Mouse (Mus musculus) monocyte, adult 59 days (primary cell): Measurements from ENCODE around the gene Mospd3. TPM values are rescaled to one million over a fixed set of nuclear protein-coding genes. Genes with fewer than 3 reads are reported as not detected.

Source experiments
- total RNA-seq, 2 experiments: library from RNA; stranded (reverse); gene quantifications; one replicate each; pipeline ENCODE4 v1.2.4; 2023

Mospd3 gene
- 10 to 100 TPM; 44.1 to 47.4 TPM for total RNA-seq

DNA sequence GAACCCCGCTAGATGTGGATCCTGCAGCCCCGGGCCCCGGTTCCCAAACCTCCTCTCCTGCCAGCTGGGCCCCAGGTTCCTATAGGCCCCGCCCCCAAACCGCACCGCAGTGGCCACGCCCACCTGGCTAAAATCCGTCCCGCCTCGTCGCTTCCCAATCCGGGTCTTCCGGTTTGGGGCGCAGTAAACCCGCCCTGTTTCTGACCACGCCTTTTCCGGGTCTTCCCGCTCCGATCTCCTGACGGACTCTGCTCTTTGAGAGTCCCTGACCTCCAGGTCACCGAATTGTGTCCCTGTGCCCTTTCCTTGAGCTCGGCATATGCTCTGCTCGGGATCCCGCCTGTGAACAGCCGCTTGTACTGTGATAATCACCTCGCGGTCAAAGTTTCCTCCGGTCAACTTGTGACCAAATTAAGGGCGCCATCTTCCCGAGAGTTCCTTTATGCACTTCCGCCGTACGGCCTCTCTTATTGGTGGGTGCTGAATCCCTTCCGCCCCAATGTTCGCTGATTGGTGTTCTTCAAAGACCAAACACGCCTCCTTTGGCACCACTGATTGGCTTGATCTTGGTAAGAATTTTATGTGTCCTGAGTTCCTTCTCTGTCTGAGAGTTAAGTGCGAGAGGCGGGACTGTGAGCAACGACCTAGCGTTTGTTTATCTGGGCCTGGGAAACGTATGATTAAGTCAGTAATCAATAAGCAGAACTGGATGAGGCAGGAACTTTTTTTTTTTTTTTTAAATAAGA, at the start of gene Mospd3:
Mospd3 (minus strand) TSS at position 440 of the 746 bp plus-strand sequence.

DNA sequence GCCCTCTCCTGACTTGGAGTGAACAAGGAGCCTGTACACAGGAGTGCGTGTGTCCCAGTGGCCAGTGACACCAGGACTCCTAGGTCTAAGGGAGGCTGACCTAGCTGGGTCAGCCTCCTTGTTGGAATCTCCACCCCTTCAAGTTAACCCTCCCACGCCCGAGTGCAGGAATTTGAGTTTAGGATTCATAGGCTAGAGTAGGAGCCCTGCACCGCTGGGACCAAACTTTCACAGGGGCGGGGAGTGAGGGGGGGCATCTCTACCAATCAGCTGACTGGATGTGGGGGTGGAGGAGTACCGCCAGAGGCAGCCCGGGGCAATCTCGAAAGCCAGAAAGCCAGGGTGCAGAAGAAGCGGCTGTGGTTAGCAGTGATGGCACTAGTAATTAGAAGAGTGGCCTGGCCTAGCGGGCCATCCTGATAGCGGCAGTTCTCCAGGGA, 44.8 kb upstream of the Mospd3 start, which contains the start of gene Irs3:
Irs3 (minus strand) TSS at position 63 of the 440 bp plus-strand sequence.

DNA sequence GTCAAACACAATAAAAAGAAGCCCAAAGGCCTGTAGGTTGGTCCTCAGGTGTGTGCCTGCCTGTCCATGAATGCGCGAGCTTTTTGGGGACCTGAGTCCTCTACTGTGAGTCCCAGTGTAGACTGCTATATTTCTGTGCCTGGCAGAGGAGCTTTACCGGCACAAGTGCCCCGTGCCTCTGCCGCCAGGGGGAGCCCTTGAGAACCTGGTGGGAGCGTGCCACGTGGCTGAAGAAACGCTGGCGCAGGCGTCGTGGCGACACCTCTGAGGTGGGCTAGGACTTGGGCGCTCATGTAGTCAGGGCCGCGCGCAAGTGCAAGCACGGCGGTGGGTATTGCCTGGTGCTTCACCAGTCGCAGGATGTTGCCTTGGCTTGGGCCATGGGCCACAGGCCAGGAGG, 40.2 kb upstream of the Mospd3 start, which contains the start of gene Sap25:
Sap25 (plus strand) TSS at position 281 of the 400 bp plus-strand sequence.

DNA sequence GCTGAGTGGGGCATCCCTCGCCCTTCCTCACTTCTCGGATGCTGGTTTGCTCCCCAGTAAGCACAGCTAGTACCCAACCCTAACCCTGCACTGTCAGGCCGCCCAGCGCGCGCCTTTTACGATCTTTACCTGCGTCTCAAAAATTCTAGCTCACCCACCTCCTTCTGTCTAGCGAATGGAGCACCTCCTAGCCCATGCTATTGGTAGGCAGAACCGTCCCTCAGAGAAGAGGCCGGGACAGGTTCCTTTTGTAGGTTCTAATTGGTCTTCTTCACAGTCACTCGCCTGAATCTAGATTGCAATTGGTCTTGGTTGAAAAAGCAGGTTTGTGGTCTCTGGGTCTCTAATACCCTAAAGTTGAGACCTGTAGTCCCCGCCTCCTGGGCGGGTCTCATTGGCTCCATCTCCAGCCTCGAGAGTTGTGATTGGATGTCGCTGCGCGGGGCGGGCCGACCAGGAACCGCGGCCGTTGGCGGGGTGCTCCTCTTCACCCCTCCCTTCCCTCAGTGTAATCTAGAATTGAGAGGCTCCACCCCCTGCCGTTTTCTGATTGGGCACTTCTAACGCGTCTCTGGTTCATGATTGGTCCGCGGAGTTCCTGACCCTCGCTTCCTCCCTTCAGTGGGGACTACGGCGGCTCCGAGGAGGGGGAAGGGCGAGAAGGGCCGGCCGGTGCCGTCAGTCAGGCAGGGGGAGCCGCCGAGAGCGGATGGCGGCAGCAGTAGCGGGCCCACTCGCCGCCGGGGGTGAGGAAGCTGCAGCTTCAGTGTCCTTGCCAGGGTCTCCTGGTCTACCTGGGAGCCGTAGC, 27.8 kb upstream of the Mospd3 start, which contains the start of the genes Fbxo24, Lrch4 and Gm20605:
Fbxo24 (minus strand) TSS at position 505 of the 808 bp plus-strand sequence.
Lrch4 (plus strand) TSS at position 624 of the 808 bp plus-strand sequence.
Gm20605 (plus strand) TSS at position 678 of the 808 bp plus-strand sequence.

DNA sequence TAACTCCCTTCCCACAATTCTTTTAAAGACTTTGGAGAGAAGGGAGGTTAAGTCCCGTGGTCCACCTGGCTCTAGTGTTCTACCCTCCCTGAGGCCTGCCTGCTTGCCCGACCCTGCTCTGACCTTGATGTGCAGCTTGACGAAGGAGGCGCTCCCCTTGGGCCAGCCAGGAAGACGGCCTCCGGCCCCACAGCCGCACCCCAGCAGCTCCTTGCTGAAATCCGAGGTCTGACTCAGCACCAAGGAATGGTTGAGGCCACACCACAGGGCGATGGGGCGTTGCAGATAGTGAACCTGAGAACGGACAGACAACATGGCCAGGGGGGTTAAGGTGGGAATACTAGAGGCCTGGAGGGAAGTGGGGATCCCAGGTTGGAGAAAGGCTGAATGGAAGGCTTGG, 12.7 kb upstream of the Mospd3 start, which contains the start of gene Pcolce:
Pcolce (minus strand) TSS at position 235 of the 400 bp plus-strand sequence.

DNA sequence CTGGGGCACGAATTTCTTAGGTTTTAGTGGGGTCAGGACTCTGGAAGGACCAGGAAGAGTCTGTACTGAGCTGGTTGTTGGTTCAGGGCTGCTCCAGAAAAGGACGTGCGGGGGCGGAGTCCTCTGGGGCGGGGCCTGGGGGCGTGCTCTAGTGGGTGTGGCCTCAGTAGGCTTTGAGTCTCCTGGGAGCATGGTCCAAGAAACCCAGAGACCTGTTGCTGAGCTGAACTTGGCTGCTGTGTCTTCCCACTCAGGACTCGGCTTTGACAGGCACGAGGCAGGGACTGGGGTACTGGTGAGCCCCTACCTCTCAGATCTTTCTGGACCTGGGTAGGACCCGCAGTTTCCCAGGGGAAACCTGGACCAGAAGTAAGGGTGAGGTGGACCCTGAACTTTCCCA, 31.2 kb downstream of the Mospd3 start, which contains the start of gene Tfr2:
Tfr2 (plus strand) TSS at position 176 of the 400 bp plus-strand sequence.

DNA sequence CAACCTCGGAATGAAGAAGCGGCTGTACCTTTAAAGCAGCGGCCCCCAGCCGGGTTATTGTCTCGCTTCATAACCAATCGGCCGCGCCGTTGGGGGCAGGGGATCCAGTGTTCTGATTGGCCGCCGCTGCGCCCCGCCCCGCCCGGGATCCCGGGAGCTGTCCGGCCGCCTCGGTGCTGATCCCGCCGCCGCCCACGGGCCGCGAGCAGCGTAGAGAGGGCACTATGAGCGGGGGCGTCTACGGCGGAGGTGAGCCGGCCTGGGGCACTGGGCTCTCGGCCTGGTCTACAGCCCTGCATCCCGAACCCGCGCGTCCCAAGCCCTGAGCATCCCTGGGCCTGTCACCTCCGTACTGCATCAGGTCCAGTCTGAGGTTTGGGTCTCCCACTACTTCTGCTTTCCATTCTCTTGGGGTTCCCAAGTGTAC, 47.4 kb downstream of the Mospd3 start, which contains the start of gene Actl6b:
Actl6b (plus strand) TSS at position 107 of the 427 bp plus-strand sequence.

Other genes starting within 250 kb of the Mospd3 start
- under 1 TPM in 1 of 2 experiments, not detected in 1; 0.03 TPM for gene Zan, start 124.0 kb downstream of the Mospd3 start, total RNA-seq
- gene Pop7, start 98.5 kb downstream of the Mospd3 start, total RNA-seq, result 10 to 100 TPM; 20.8 to 21.6 TPM
- 10 to 100 TPM; 55.2 to 70.1 TPM for gene Gigyf1, start 82.5 kb downstream of the Mospd3 start, total RNA-seq
- gene Epo, start 67.8 kb downstream of the Mospd3 start, total RNA-seq, result not detected
- gene Gnb2, start 67.5 kb downstream of the Mospd3 start, total RNA-seq, result 1,000 to 10,000 TPM; 1,007 to 1,026 TPM
- gene Actl6b, start 47.5 kb downstream of the Mospd3 start, total RNA-seq, result not detected
- gene Tfr2, start 31.2 kb downstream of the Mospd3 start, total RNA-seq, result not detected
- gene Pcolce, start 12.7 kb upstream of the Mospd3 start, total RNA-seq, result 1 to 10 TPM in 1 of 2 experiments, under 1 TPM in 1; 0.70 to 1.3 TPM
- not detected for gene Fbxo24, start 27.9 kb upstream of the Mospd3 start, total RNA-seq
- 100 to 1,000 TPM; 230 to 264 TPM for gene Lrch4, start 28.1 kb upstream of the Mospd3 start, total RNA-seq
- gene Gm20605, start 28.1 kb upstream of the Mospd3 start, total RNA-seq, result 10 to 100 TPM; 46.8 to 54.6 TPM
- 10 to 100 TPM; 82.6 to 84.7 TPM for gene Sap25, start 40.3 kb upstream of the Mospd3 start, total RNA-seq
- gene Irs3, start 44.7 kb upstream of the Mospd3 start, total RNA-seq, result not detected
- 10 to 100 TPM; 19.8 to 21.9 TPM for gene Agfg2, start 83.7 kb upstream of the Mospd3 start, total RNA-seq
- 1 to 10 TPM in 1 of 2 experiments, under 1 TPM in 1; 0.94 to 1.2 TPM for gene Nyap1, start 140.5 kb upstream of the Mospd3 start, total RNA-seq
- 100 to 1,000 TPM; 192 to 213 TPM for gene Tsc22d4, start 144.7 kb upstream of the Mospd3 start, total RNA-seq
- gene Ppp1r35, start 177.8 kb upstream of the Mospd3 start, total RNA-seq, result 10 to 100 TPM; 19.3 to 22.4 TPM
- 10 to 100 TPM; 45.3 to 50.6 TPM for gene Mepce, start 186.6 kb upstream of the Mospd3 start, total RNA-seq
- 1 to 10 TPM; 3.7 to 5.0 TPM for gene Zcwpw1, start 186.7 kb upstream of the Mospd3 start, total RNA-seq
- gene Pilra, start 235.2 kb upstream of the Mospd3 start, total RNA-seq, result 100 to 1,000 TPM; 435 to 464 TPM